Mouse (Mus musculus): ENCODE results near the gene Gm5105. TPM values are rescaled to one million over a fixed set of nuclear protein-coding genes. Genes with fewer than 3 reads are reported as not detected.
A peak's percentile ranks its signal among the peaks of the same experiment; 100 is the strongest.

Gene Gm5105
- polyA plus RNA-seq, 1 experiment from 2014 or later, result not detected

DNA sequence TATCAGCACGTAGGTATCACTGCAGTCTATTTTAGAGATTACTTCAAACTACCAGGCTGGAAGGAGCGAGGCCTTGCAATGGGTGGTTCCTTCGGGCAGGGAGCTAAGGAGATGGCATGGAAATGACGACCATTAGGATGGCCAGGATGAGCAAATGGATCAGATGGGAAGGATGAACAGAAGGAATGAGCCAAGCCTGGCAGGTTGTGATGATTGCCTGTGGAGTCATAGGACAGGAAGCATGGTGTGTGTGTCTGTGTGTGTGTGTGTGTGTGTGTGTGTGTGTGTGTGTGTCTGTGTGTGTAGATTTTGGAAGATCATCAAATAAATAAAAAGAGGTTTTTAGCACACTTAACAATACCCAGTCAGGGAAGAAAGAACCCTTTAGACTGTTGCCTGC lies 44.5 kb downstream of the Gm5105 start:
- ATAC-seq (ENCODE audit: low FRiP score) (no peak), DNase-seq (ENCODE audit: low spot score) (no peak)
- Histone ChIP-seq H3K27ac (ENCODE audit: low read depth, low read length) (no peak overlapping the region), H3K4me3 (ENCODE audit: low read depth, low read length) (no peak overlapping the region), H3K36me3 (ENCODE audit: control insufficient read depth, insufficient read depth, low read length) (no peaks in the 10 kb centered on the region), H3K9ac (ENCODE audit: low read depth, low read length) (no peak overlapping the region), H3K4me1 (replicated peaks; ENCODE audit: control insufficient read depth, insufficient read depth, low read length) (no peaks in the 10 kb centered on the region), H3K27me3 (ENCODE audit: control insufficient read depth, insufficient read depth, low read length) (no peaks in the 10 kb centered on the region), H3K4me2 (replicated peaks; ENCODE audit: low read depth, low read length) (no peak overlapping the region), H3K9me3 (ENCODE audit: control insufficient read depth, low read length) (no peaks in the 10 kb centered on the region)
- WGBS, result 91% methylated on average over 4 of the region's 4 CpGs

GRCm38 (mm10) chr3:138022003-138022402 lies 45.2 kb downstream of the Gm5105 start:
- H3K36me3 ChIP-seq (ENCODE audit: control insufficient read depth, insufficient read depth, low read length), result no peaks in the 10 kb centered on the region
- WGBS, result 92% methylated on average over 4 of the region's 4 CpGs
- no peaks in the 10 kb centered on the region for H3K9me3 ChIP-seq (ENCODE audit: control insufficient read depth, low read length)
- H3K4me1 ChIP-seq (replicated peaks; ENCODE audit: control insufficient read depth, insufficient read depth, low read length), result no peaks in the 10 kb centered on the region
- H3K27ac ChIP-seq (ENCODE audit: low read depth, low read length), result no peak overlapping the region
- no peak overlapping the region for H3K4me2 ChIP-seq (replicated peaks; ENCODE audit: low read depth, low read length)
- ATAC-seq (ENCODE audit: low FRiP score), result no peak
- no peak for DNase-seq (ENCODE audit: low spot score)
- no peaks in the 10 kb centered on the region for H3K27me3 ChIP-seq (ENCODE audit: control insufficient read depth, insufficient read depth, low read length)
- no peak overlapping the region for H3K9ac ChIP-seq (ENCODE audit: low read depth, low read length)
- no peak overlapping the region for H3K4me3 ChIP-seq (ENCODE audit: low read depth, low read length)

DNA sequence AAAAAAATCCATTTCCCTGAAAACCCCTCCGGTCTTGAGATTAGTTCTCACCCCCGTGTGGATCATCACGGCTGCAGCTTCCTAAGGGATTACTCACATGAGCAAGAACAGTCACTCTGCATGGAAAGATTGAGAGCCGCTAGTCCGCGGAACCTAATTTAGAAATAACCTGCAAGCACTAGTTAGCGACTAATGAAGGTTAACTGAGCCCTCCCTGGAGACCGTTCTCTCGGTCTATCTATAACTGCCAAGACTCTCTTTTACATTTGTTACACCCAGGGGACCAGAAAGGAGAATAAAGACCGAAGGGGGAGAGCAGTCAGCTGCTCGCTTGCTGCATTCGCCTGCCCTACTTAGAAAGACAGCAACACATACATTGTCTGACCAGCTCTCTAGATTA lies 50.4 kb downstream of the Gm5105 start:
- H3K27ac ChIP-seq (ENCODE audit: low read depth, low read length), result no peak overlapping the region

DNA sequence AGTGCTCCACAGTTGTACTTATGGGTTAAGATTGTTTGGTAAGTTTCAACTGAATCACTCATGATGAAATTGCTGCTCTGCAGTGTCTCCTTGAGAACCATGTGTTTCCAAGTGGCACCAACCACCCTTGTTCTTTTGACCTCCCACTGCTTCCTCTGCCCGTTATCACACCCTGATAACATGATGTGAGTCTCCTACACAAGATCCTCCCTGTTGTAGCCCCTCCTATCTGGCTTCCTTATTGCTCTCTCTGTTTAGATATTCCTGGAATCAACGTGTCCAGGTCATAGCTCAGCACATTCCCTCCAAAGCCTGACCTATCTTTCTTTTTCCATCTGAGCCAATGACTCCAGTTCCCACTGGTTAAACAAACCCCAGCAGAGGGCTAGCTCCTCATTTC lies 52.5 kb downstream of the Gm5105 start:
- DNase-seq (ENCODE audit: low spot score) (no peak), ATAC-seq (ENCODE audit: low FRiP score) (no peak)
- H3K9me3 ChIP-seq (ENCODE audit: control insufficient read depth, low read length), result no peaks in the 10 kb centered on the region
- H3K27ac ChIP-seq (ENCODE audit: low read depth, low read length), result no peak overlapping the region
- H3K9ac ChIP-seq (ENCODE audit: low read depth, low read length), result no peak overlapping the region
- no peaks in the 10 kb centered on the region for H3K27me3 ChIP-seq (ENCODE audit: control insufficient read depth, insufficient read depth, low read length)
- H3K4me3 ChIP-seq (ENCODE audit: low read depth, low read length), result no peak overlapping the region
- H3K4me2 ChIP-seq (replicated peaks; ENCODE audit: low read depth, low read length), result no peak overlapping the region
- no peaks in the 10 kb centered on the region for H3K4me1 ChIP-seq (replicated peaks; ENCODE audit: control insufficient read depth, insufficient read depth, low read length)
- H3K36me3 ChIP-seq (ENCODE audit: control insufficient read depth, insufficient read depth, low read length), result no peaks in the 10 kb centered on the region
- 84% methylated on average over 2 of the region's 2 CpGs for WGBS

More for the DNA sequence above, 50.4 kb downstream of the Gm5105 start:
- no peak overlapping the region for H3K4me2 ChIP-seq (replicated peaks; ENCODE audit: low read depth, low read length)
- no peak overlapping the region for H3K4me3 ChIP-seq (ENCODE audit: low read depth, low read length)
- H3K36me3 ChIP-seq (ENCODE audit: control insufficient read depth, insufficient read depth, low read length), result no peaks in the 10 kb centered on the region
- WGBS, result 76% methylated on average over 12 of the region's 12 CpGs
- H3K9me3 ChIP-seq (ENCODE audit: control insufficient read depth, low read length), result no peaks in the 10 kb centered on the region
- ATAC-seq (ENCODE audit: low FRiP score), result peak; percentile 49; the same call in 1 of the 2 replicates
- peak; percentile 20 for DNase-seq (ENCODE audit: low spot score)
- no peak overlapping the region for H3K9ac ChIP-seq (ENCODE audit: low read depth, low read length)
- H3K4me1 ChIP-seq (replicated peaks; ENCODE audit: control insufficient read depth, insufficient read depth, low read length), result no peaks in the 10 kb centered on the region
- no peaks in the 10 kb centered on the region for H3K27me3 ChIP-seq (ENCODE audit: control insufficient read depth, insufficient read depth, low read length)

DNA sequence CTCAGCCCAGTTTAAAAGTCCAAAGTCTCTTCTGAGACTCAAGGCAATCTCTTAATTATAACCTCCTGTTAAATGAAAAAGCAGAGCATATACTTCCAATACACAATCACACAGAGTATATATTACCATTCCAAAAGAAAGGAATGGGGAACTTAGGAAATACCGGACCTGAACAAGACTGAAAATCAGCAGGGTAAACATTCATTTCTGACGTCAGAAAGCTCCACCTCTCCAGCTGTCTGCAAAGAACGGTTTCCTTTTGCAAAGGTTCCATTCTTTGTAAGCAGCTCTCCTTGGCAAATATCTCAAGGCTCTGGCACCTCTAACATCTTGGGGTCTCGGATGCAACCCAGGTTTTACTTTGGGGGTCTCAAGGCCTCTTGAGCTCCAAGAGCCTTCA lies 54.8 kb downstream of the Gm5105 start:
- H3K4me3 ChIP-seq (ENCODE audit: low read depth, low read length), result no peak overlapping the region
- no peaks in the 10 kb centered on the region for H3K27me3 ChIP-seq (ENCODE audit: control insufficient read depth, insufficient read depth, low read length)
- H3K4me1 ChIP-seq (replicated peaks; ENCODE audit: control insufficient read depth, insufficient read depth, low read length), result no peaks in the 10 kb centered on the region
- no peak for ATAC-seq (ENCODE audit: low FRiP score)
- H3K9ac ChIP-seq (ENCODE audit: low read depth, low read length), result no peak overlapping the region
- no peaks in the 10 kb centered on the region for H3K36me3 ChIP-seq (ENCODE audit: control insufficient read depth, insufficient read depth, low read length)
- no peak for DNase-seq (ENCODE audit: low spot score)
- no peak overlapping the region for H3K27ac ChIP-seq (ENCODE audit: low read depth, low read length)
- WGBS, result 64% methylated on average over 4 of the region's 4 CpGs
- H3K9me3 ChIP-seq (ENCODE audit: control insufficient read depth, low read length), result no peaks in the 10 kb centered on the region
- no peak overlapping the region for H3K4me2 ChIP-seq (replicated peaks; ENCODE audit: low read depth, low read length)

- no peak for ATAC-seq (ENCODE audit: low FRiP score)
- no peak for DNase-seq (ENCODE audit: low spot score)
- Histone ChIP-seq H3K9ac (ENCODE audit: low read depth, low read length) (no peak overlapping the region), H3K4me3 (ENCODE audit: low read depth, low read length) (no peak overlapping the region), H3K36me3 (ENCODE audit: control insufficient read depth, insufficient read depth, low read length) (no peaks in the 10 kb centered on the region), H3K4me1 (replicated peaks; ENCODE audit: control insufficient read depth, insufficient read depth, low read length) (no peaks in the 10 kb centered on the region), H3K9me3 (ENCODE audit: control insufficient read depth, low read length) (no peaks in the 10 kb centered on the region), H3K27me3 (ENCODE audit: control insufficient read depth, insufficient read depth, low read length) (no peaks in the 10 kb centered on the region), H3K27ac (ENCODE audit: low read depth, low read length) (no peak overlapping the region), H3K4me2 (replicated peaks; ENCODE audit: low read depth, low read length) (no peak overlapping the region)
- 83% methylated on average over 6 of the region's 6 CpGs for WGBS
Observed at GRCm38 (mm10) chr3:138008152-138008551, 59.0 kb downstream of the Gm5105 start.

GRCm38 (mm10) chr3:138006896-138007295 lies 60.3 kb downstream of the Gm5105 start:
- no peak overlapping the region for H3K9ac ChIP-seq (ENCODE audit: low read depth, low read length)
- H3K36me3 ChIP-seq (ENCODE audit: control insufficient read depth, insufficient read depth, low read length), result no peaks in the 10 kb centered on the region
- DNase-seq (ENCODE audit: low spot score) (no peak), ATAC-seq (ENCODE audit: low FRiP score) (no peak)
- no peak overlapping the region for H3K27ac ChIP-seq (ENCODE audit: low read depth, low read length)
- H3K4me2 ChIP-seq (replicated peaks; ENCODE audit: low read depth, low read length), result no peak overlapping the region
- no peaks in the 10 kb centered on the region for H3K9me3 ChIP-seq (ENCODE audit: control insufficient read depth, low read length)
- no peaks in the 10 kb centered on the region for H3K27me3 ChIP-seq (ENCODE audit: control insufficient read depth, insufficient read depth, low read length)
- H3K4me3 ChIP-seq (ENCODE audit: low read depth, low read length), result no peak overlapping the region
- H3K4me1 ChIP-seq (replicated peaks; ENCODE audit: control insufficient read depth, insufficient read depth, low read length), result no peaks in the 10 kb centered on the region
- 83% methylated on average over 3 of the region's 3 CpGs for WGBS

DNA sequence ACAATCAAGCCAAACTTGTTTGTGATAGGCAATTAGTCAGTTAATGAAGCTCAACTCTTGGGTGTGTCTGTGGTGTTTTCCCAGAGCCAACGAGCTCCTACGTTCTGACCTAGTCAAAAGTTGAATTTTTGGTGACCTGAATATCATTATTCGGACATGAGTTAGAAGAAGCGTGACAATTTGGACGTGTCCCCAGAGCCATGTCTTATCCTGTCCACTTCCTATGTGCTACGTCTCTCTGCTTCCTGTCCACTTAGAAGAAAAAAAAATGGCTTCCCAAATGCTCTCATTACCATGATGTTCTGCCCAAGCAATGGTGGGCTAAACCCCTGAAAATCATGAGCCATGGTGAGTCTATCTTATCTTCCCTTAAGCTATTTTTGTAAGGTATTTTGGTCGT lies 63.9 kb downstream of the Gm5105 start:
- Histone ChIP-seq H3K9me3 (ENCODE audit: control insufficient read depth, low read length) (no peaks in the 10 kb centered on the region), H3K27me3 (ENCODE audit: control insufficient read depth, insufficient read depth, low read length) (no peaks in the 10 kb centered on the region), H3K9ac (ENCODE audit: low read depth, low read length) (no peak overlapping the region), H3K4me2 (replicated peaks; ENCODE audit: low read depth, low read length) (no peak overlapping the region), H3K4me3 (ENCODE audit: low read depth, low read length) (no peak overlapping the region), H3K4me1 (replicated peaks; ENCODE audit: control insufficient read depth, insufficient read depth, low read length) (no peaks in the 10 kb centered on the region), H3K36me3 (ENCODE audit: control insufficient read depth, insufficient read depth, low read length) (no peaks in the 10 kb centered on the region), H3K27ac (ENCODE audit: low read depth, low read length) (no peak overlapping the region)
- no peak for ATAC-seq (ENCODE audit: low FRiP score)
- WGBS, result 91% methylated on average over 7 of the region's 7 CpGs
- DNase-seq (ENCODE audit: low spot score), result no peak

DNA sequence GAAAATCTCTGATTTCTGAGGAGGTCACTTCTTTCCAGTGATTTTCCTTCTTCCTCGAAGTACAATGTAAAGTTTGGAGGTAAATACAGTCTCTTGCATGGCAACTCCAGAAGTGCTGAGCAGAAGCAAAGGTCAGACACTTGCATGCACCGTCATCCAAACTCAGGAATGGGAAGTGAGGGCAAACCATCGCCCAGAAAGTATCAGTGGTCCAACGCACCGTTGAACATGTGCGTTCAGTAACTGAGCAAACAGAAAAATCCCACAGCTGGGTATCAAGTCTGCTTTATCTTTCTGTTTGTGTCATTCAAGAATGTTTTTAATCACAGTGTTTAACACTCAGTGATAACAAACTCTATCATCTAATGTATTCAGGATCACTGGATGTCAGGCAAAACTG lies 64.6 kb downstream of the Gm5105 start:
- no peaks in the 10 kb centered on the region for H3K36me3 ChIP-seq (ENCODE audit: control insufficient read depth, insufficient read depth, low read length)
- no peak overlapping the region for H3K4me2 ChIP-seq (replicated peaks; ENCODE audit: low read depth, low read length)
- H3K27ac ChIP-seq (ENCODE audit: low read depth, low read length), result no peak overlapping the region
- DNase-seq (ENCODE audit: low spot score), result no peak
- H3K27me3 ChIP-seq (ENCODE audit: control insufficient read depth, insufficient read depth, low read length), result no peaks in the 10 kb centered on the region
- ATAC-seq (ENCODE audit: low FRiP score), result no peak
- no peak overlapping the region for H3K4me3 ChIP-seq (ENCODE audit: low read depth, low read length)
- no peaks in the 10 kb centered on the region for H3K4me1 ChIP-seq (replicated peaks; ENCODE audit: control insufficient read depth, insufficient read depth, low read length)
- H3K9me3 ChIP-seq (ENCODE audit: control insufficient read depth, low read length), result no peaks in the 10 kb centered on the region
- no peak overlapping the region for H3K9ac ChIP-seq (ENCODE audit: low read depth, low read length)
- WGBS, result 91% methylated on average over 6 of the region's 6 CpGs
